Mouse (Mus musculus) limb, embryonic 15.5 days (tissue): Measurements from ENCODE around the gene Gm20509. TPM values are rescaled to one million over a fixed set of nuclear protein-coding genes. Genes with fewer than 3 reads are reported as not detected.
A peak's percentile ranks its signal among the peaks of the same experiment; 100 is the strongest.

ENCODE experiments used
- ATAC-seq: fragments of 200-750 bp; cut with Nextera tagmentation; 2 replicates; pipeline ENCODE4 v1.8.0; 2017; ENCODE audit warnings: low read depth, moderate TSS enrichment; ENCODE audit not compliant: insufficient number of reproducible peaks, low FRiP score, low TSS enrichment
- H3K27ac ChIP-seq: fragments of 300-500 bp; sonication (generic); 2 replicates; pipeline ENCODE4 v1.5.1; 2015; ENCODE audit warnings: moderate library complexity, mild to moderate bottlenecking, inconsistent platforms
- H3K27me3 ChIP-seq: fragments of 300-500 bp; sonication (generic); 2 replicates; pipeline ENCODE4 v1.6.1; 2015; ENCODE audit warnings: inconsistent platforms
- H3K36me3 ChIP-seq: fragments of 300-500 bp; sonication (generic); 2 replicates; pipeline ENCODE4 v1.6.1; 2015; ENCODE audit warnings: inconsistent platforms
- H3K4me1 ChIP-seq: fragments of 300-500 bp; sonication (generic); 2 replicates; pipeline ENCODE4 v1.6.1; 2015; ENCODE audit warnings: inconsistent platforms
- H3K4me2 ChIP-seq: fragments of 300-500 bp; sonication (generic); 2 replicates; pipeline ENCODE4 v1.6.1; 2015; ENCODE audit warnings: mild to moderate bottlenecking, inconsistent platforms
- H3K4me3 ChIP-seq: fragments of 300-500 bp; sonication (generic); 2 replicates; pipeline ENCODE4 v1.5.1; 2015; ENCODE audit warnings: mild to moderate bottlenecking, inconsistent platforms
- H3K9ac ChIP-seq: fragments of 300-500 bp; sonication (generic); 2 replicates; pipeline ENCODE4 v1.6.1; 2015; ENCODE audit warnings: inconsistent platforms
- H3K9me3 ChIP-seq: fragments of 300-500 bp; sonication (generic); 2 replicates; pipeline ENCODE4 v1.6.1; 2016; ENCODE audit warnings: inconsistent platforms
- WGBS: fragments of 180-500 bp; shearing (Covaris S2); methylation state at CpG from one replicate; pipeline ENCODE4 v1.1.7; 2015; 5-methylcytosine and 5-hydroxymethylcytosine counted together
- polyA plus RNA-seq: library from polyadenylated mRNA; unstranded; fragments of >200 nt; fragmentation: Nextera tagmentation; extraction: Ambion mirVana; gene quantifications from 2 replicates; pipeline ENCODE4 v1.2.1, GENCODE M21; 2015

The Gm20509 gene
- polyA plus RNA-seq, 1 experiment from 2014 or later, result not detected

GRCm38 (mm10) chr9:73154347-73154746 lies 52.1 kb downstream of the Gm20509 start:
- no peak overlapping the region for H3K4me3 ChIP-seq
- no peaks in the 10 kb centered on the region for H3K27me3 ChIP-seq
- no peaks in the 10 kb centered on the region for H3K36me3 ChIP-seq
- no peak for ATAC-seq
- H3K27ac ChIP-seq, result no peak overlapping the region
- 54% methylated on average over 9 of the region's 9 CpGs for WGBS
- H3K9me3 ChIP-seq, result no peaks in the 10 kb centered on the region
- H3K4me2 ChIP-seq, result no peak overlapping the region
- H3K9ac ChIP-seq, result no peak overlapping the region
- no peaks in the 10 kb centered on the region for H3K4me1 ChIP-seq

- Histone ChIP-seq H3K27me3 (no peaks in the 10 kb centered on the region), H3K9me3 (no peaks in the 10 kb centered on the region), H3K36me3 (no peaks in the 10 kb centered on the region), H3K9ac (no peak overlapping the region), H3K27ac (no peak overlapping the region), H3K4me1 (no peaks in the 10 kb centered on the region), H3K4me2 (no peak overlapping the region), H3K4me3 (no peak overlapping the region)
- WGBS, result 95% methylated on average over 4 of the region's 4 CpGs
- no peak for ATAC-seq
Observed at GRCm38 (mm10) chr9:73157968-73158367, 55.7 kb downstream of the Gm20509 start.

DNA sequence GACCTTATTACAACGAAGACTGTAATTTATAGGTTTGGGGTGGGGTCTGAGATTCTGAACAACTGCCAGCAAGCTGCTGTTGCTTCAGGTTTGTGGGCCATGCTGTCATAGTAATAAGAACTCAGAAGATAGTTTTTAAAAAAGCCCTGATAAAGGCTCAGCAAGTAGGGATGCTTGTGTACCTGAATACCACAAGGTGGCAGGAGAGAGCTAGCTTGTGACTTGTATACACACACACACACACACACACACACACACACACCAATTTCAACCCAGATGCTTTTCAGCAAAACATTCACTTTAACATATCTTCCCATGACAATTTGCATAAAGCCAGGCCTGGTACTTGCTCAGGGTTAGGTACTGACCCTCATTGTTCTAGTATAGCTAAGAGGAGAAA lies 57.0 kb downstream of the Gm20509 start:
- Histone ChIP-seq H3K9ac (no peak overlapping the region), H3K4me3 (no peak overlapping the region), H3K9me3 (no peaks in the 10 kb centered on the region), H3K4me2 (no peak overlapping the region), H3K36me3 (no peaks in the 10 kb centered on the region), H3K27me3 (0 out of 2 replicates have a peak, but pooled peaks cover 4% of the 10 kb centered on the region), H3K4me1 (no peaks in the 10 kb centered on the region), H3K27ac (no peak overlapping the region)
- WGBS, result 23% methylated on average over 1 of the region's 1 CpGs
- no peak for ATAC-seq

- Histone ChIP-seq H3K9me3 (no peaks in the 10 kb centered on the region), H3K4me3 (peak overlapping the region; percentile 26), H3K4me2 (peak overlapping the region; percentile 48), H3K4me1 (no peaks in the 10 kb centered on the region), H3K27me3 (0 out of 2 replicates have a peak, but pooled peaks cover 4% of the 10 kb centered on the region), H3K9ac (no peak overlapping the region), H3K27ac (no peak overlapping the region), H3K36me3 (no peaks in the 10 kb centered on the region)
- no peak; the same call in 1 of the 2 replicates for ATAC-seq
- WGBS, result 18% methylated on average over 26 of the region's 26 CpGs
Observed at GRCm38 (mm10) chr9:73162571-73163333, 60.5 kb downstream of the Gm20509 start.

DNA sequence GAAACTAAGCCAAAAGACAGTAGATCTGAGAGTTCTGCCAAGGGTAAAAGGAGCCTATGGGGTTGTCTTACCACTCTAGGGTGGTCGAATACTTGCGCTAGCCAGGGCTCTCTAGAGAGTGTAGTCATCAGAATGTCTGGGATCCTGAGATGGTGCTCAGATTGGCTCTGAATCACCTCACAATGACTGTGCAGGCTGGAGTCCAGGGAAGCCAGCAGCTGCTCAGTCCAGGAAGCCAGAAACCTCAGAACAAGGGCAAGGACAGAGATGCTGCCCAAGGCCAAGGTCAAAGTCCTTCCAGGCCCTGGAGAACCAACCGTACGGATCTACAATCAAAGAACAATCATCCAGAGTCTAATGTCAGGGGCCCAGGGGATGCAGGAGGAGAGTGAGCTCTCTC lies 63.4 kb downstream of the Gm20509 start:
- 86% methylated on average over 4 of the region's 4 CpGs for WGBS
- no peak overlapping the region for H3K4me2 ChIP-seq

More for the DNA sequence above, 63.4 kb downstream of the Gm20509 start:
- H3K27me3 ChIP-seq, result 0 out of 2 replicates have a peak, but pooled peaks cover 4% of the 10 kb centered on the region
- H3K4me3 ChIP-seq, result no peak overlapping the region
- no peaks in the 10 kb centered on the region for H3K4me1 ChIP-seq
- no peak for ATAC-seq
- no peak overlapping the region for H3K27ac ChIP-seq
- no peaks in the 10 kb centered on the region for H3K9me3 ChIP-seq
- no peak overlapping the region for H3K9ac ChIP-seq
- no peaks in the 10 kb centered on the region for H3K36me3 ChIP-seq

Other genes with a start within 250 kb of the Gm20509 start
- gene Pygo1, start 176.8 kb upstream of the Gm20509 start, polyA plus RNA-seq, result 4.9 and 5.5 TPM in 2 replicates
- gene Dyx1c1, start 143.7 kb upstream of the Gm20509 start, polyA plus RNA-seq, result 1.1 and 1.2 TPM in 2 replicates
- gene Gm44503, start 143.6 kb upstream of the Gm20509 start, polyA plus RNA-seq, result not detected in 2 replicates
- gene Ccpg1os, start 117.1 kb upstream of the Gm20509 start, polyA plus RNA-seq, result 10.2 and 10.6 TPM in 2 replicates
- 33.1 and 37.6 TPM in 2 replicates for gene Ccpg1, start 117.0 kb upstream of the Gm20509 start, polyA plus RNA-seq
- 13.7 and 14.0 TPM in 2 replicates for gene Pigb, start 62.1 kb upstream of the Gm20509 start, polyA plus RNA-seq
- gene Rab27a, start 57.6 kb upstream of the Gm20509 start, polyA plus RNA-seq, result 6.5 and 7.1 TPM in 2 replicates
- gene Khdc3, start 634 bp upstream of the Gm20509 start, polyA plus RNA-seq, result 0.19 TPM in 1 of 2 replicates, not detected in the other
- 99.4 and 106 TPM in 2 replicates for gene Rsl24d1, start 11.0 kb downstream of the Gm20509 start, polyA plus RNA-seq